Mouse (Mus musculus) limb, embryonic 10.5 days (tissue): ENCODE data around the gene Ccdc171. TPM values are rescaled to one million over a fixed set of nuclear protein-coding genes. Genes with fewer than 3 reads are reported as not detected.
A peak's percentile ranks its signal among the peaks of the same experiment; 100 is the strongest.

Source experiments
- DNase-seq: peaks from one replicate; pipeline ENCODE4 v3.0.0-alpha.2; 2017; ENCODE audit warnings: low spot score
- H3K27ac ChIP-seq: fragments of 300-500 bp; sonication (generic); 2 replicates; pipeline ENCODE4 v1.5.1; 2016; ENCODE audit warnings: mild to moderate bottlenecking
- H3K27me3 ChIP-seq: fragments of 300-500 bp; sonication (generic); 2 replicates; pipeline ENCODE4 v1.6.1; 2016; ENCODE audit warnings: low read depth, mild to moderate bottlenecking; ENCODE audit not compliant: poor library complexity, severe bottlenecking
- H3K36me3 ChIP-seq: fragments of 300-500 bp; sonication (generic); 2 replicates; pipeline ENCODE4 v1.6.1; 2016; ENCODE audit warnings: mild to moderate bottlenecking, moderate library complexity
- H3K4me1 ChIP-seq: fragments of 300-500 bp; sonication (generic); 2 replicates; pipeline ENCODE4 v1.6.1; 2016
- H3K4me3 ChIP-seq: fragments of 300-500 bp; sonication (generic); 2 replicates; pipeline ENCODE4 v1.5.1; 2016; ENCODE audit warnings: mild to moderate bottlenecking, moderate library complexity
- H3K9me3 ChIP-seq: fragments of 300-500 bp; sonication (generic); replicated peaks from 2 replicates; pipeline ENCODE4 v1.6.1; 2016; ENCODE audit warnings: mild to moderate bottlenecking
- WGBS: fragments of 180-500 bp; shearing (Covaris S2); methylation state at CpG from one replicate; pipeline ENCODE4 v1.1.7; 2016; 5-methylcytosine and 5-hydroxymethylcytosine counted together
- polyA plus RNA-seq: library from polyadenylated mRNA; unstranded; fragments of >200 nt; fragmentation: Nextera tagmentation; extraction: Ambion mirVana; gene quantifications from 2 replicates; pipeline ENCODE4 v1.2.1, GENCODE M21; 2016

Gene Ccdc171
- polyA plus RNA-seq, 1 experiment from 2014 or later = 3.8 TPM

DNA sequence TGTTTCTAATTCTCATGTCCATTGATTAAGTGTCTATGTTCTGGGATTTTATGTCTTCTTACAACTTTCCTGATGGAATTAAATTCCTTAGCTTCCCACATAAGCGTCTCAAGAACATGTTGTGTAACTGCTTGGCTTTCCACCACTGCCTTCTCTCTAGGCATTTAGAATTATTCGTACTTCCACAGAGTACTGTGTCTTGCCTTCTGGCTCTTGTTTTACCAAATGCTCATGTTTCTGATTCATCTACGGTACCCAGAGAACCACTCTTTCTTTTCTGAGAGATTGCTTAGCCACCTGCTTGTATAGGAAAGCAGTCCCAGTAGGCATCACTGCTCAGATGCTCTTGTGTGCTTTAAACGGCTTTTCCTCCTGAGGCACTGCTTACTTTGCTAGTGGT, 151.1 kb downstream of the Ccdc171 start:
- H3K36me3 ChIP-seq = no peaks in the 10 kb centered on the region
- no peaks in the 10 kb centered on the region for H3K9me3 ChIP-seq
- no peak overlapping the region for H3K27ac ChIP-seq
- H3K27me3 ChIP-seq = no peaks in the 10 kb centered on the region
- H3K4me3 ChIP-seq = no peak overlapping the region
- no peaks in the 10 kb centered on the region for H3K4me1 ChIP-seq
- no peak for DNase-seq
- 89% methylated on average over 4 of the region's 4 CpGs for WGBS

GRCm38 (mm10) chr4:83681081-83681480, 155.7 kb downstream of the Ccdc171 start:
- Histone ChIP-seq H3K4me1 (no peaks in the 10 kb centered on the region), H3K27ac (no peak overlapping the region), H3K9me3 (no peaks in the 10 kb centered on the region), H3K36me3 (no peaks in the 10 kb centered on the region), H3K4me3 (no peak overlapping the region), H3K27me3 (no peaks in the 10 kb centered on the region)
- DNase-seq = no peak
- WGBS = 96% methylated on average over 14 of the region's 14 CpGs

DNA sequence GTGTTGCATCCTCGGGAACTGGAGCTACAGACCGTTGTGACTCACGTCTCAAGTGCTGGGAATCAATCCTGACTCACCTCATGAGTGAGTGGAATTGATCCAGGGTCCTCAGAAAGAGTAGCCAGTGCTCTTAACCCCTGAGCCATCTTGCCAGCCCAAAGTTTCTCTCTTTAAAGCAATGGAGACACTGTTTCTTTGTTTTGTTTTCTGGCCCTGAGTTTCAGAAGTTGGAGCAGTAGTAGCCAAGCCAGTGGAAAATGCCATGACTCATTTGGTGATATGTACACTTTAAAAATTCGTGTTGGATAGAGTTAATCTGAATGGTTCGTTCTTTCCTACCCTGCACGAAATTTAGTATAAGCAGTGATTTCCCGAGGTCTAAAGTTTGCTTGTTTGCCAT, 157.5 kb downstream of the Ccdc171 start:
- 91% methylated on average over 7 of the region's 7 CpGs for WGBS
- no peaks in the 10 kb centered on the region for H3K27me3 ChIP-seq
- H3K4me3 ChIP-seq = no peak overlapping the region
- H3K36me3 ChIP-seq = no peaks in the 10 kb centered on the region
- no peaks in the 10 kb centered on the region for H3K9me3 ChIP-seq
- DNase-seq = no peak
- H3K4me1 ChIP-seq = no peaks in the 10 kb centered on the region
- no peak overlapping the region for H3K27ac ChIP-seq

- Histone ChIP-seq H3K4me1 (no peaks in the 10 kb centered on the region), H3K27ac (no peak overlapping the region), H3K36me3 (no peaks in the 10 kb centered on the region), H3K9me3 (0 out of 2 replicates have a peak, but pooled peaks cover 2% of the 10 kb centered on the region), H3K27me3 (no peaks in the 10 kb centered on the region), H3K4me3 (no peak overlapping the region)
- DNase-seq = no peak
- 69% methylated on average over 3 of the region's 3 CpGs for WGBS
These were observed 174.8 kb downstream of the Ccdc171 start for GRCm38 (mm10) chr4:83700190-83700589.

- no peak overlapping the region for H3K27ac ChIP-seq
- no peaks in the 10 kb centered on the region for H3K27me3 ChIP-seq
- DNase-seq = no peak
- WGBS = 89% methylated on average over 1 of the region's 1 CpGs
- H3K36me3 ChIP-seq = no peaks in the 10 kb centered on the region
- H3K4me1 ChIP-seq = peaks cover 4% of the 10 kb centered on the region
- no peaks in the 10 kb centered on the region for H3K9me3 ChIP-seq
- no peak overlapping the region for H3K4me3 ChIP-seq
These were observed 191.7 kb downstream of the Ccdc171 start for GRCm38 (mm10) chr4:83716996-83717395.

DNA sequence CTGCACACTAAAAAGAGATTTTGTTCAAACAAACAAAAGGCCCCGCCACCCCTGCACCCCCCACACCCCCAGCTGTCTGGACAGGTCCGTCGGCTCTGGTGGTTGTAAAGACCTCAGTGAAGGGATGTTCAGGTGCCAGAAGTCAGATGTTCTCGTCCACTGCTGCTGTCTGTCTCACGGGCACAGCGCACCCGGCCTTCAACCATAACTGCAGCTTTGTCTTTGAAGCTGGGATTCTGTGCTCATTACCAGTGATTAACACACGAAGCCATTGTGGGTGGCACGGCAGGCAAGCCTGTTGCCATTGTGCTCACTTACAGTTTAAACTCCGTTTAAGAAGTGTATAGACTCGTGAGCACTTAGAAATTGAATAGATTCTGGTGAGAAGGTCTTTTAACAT, 194.5 kb downstream of the Ccdc171 start:
- Histone ChIP-seq H3K4me1 (peaks cover 4% of the 10 kb centered on the region), H3K36me3 (no peaks in the 10 kb centered on the region), H3K27ac (no peak overlapping the region), H3K9me3 (no peaks in the 10 kb centered on the region), H3K27me3 (no peaks in the 10 kb centered on the region), H3K4me3 (no peak overlapping the region)
- no peak for DNase-seq
- 62% methylated on average over 11 of the region's 11 CpGs for WGBS

GRCm38 (mm10) chr4:83725136-83725535, 199.8 kb downstream of the Ccdc171 start:
- no peak for DNase-seq
- H3K27ac ChIP-seq = no peak overlapping the region
- H3K27me3 ChIP-seq = no peaks in the 10 kb centered on the region
- H3K9me3 ChIP-seq = no peaks in the 10 kb centered on the region
- no peak overlapping the region for H3K4me3 ChIP-seq
- 11% methylated on average over 2 of the region's 2 CpGs for WGBS
- no peaks in the 10 kb centered on the region for H3K4me1 ChIP-seq
- H3K36me3 ChIP-seq = no peaks in the 10 kb centered on the region

GRCm38 (mm10) chr4:83739137-83739890, 214.0 kb downstream of the Ccdc171 start:
- no peaks in the 10 kb centered on the region for H3K27me3 ChIP-seq
- no peak overlapping the region for H3K4me3 ChIP-seq
- WGBS = 53% methylated on average over 9 of the region's 9 CpGs

DNA sequence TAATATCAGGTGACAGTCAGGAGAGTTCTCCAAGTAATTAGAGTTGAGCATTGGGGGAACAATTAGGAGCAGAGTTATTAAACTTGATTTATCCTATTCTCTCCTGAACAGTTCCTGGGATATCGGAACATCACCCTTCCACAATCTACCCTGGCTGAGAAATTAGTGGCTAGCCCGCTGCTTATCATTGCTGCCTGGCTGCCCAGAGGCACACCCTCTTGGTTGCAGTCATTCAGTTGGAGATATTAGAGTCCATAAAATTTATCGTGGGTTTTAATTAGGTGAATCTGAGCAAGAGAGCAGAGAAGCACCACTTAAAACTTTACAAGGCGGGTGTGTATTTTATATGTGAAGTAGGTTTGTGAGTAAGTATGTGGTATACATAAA, 214.5 kb downstream of the Ccdc171 start:
- Histone ChIP-seq H3K4me3 (no peak overlapping the region), H3K27me3 (no peaks in the 10 kb centered on the region), H3K36me3 (no peaks in the 10 kb centered on the region), H3K27ac (no peak overlapping the region), H3K9me3 (no peaks in the 10 kb centered on the region), H3K4me1 (peaks cover 28% of the 10 kb centered on the region)
- no peak for DNase-seq
- WGBS = 55% methylated on average over 4 of the region's 4 CpGs

More at GRCm38 (mm10) chr4:83739137-83739890, 214.0 kb downstream of the Ccdc171 start:
- H3K4me1 ChIP-seq = peaks cover 28% of the 10 kb centered on the region
- no peaks in the 10 kb centered on the region for H3K9me3 ChIP-seq
- no peak for DNase-seq
- H3K36me3 ChIP-seq = no peaks in the 10 kb centered on the region
- H3K27ac ChIP-seq = no peak overlapping the region

- Histone ChIP-seq H3K4me3 (0 out of 2 replicates have a peak overlapping the region, but pooled peaks have one; percentile 13), H3K4me1 (peaks cover 28% of the 10 kb centered on the region), H3K27me3 (no peaks in the 10 kb centered on the region), H3K36me3 (no peaks in the 10 kb centered on the region), H3K27ac (no peak overlapping the region), H3K9me3 (no peaks in the 10 kb centered on the region)
- 32% methylated on average over 12 of the region's 12 CpGs for WGBS
- no peak for DNase-seq
These were observed 217.6 kb downstream of the Ccdc171 start for GRCm38 (mm10) chr4:83742806-83743460.

DNA sequence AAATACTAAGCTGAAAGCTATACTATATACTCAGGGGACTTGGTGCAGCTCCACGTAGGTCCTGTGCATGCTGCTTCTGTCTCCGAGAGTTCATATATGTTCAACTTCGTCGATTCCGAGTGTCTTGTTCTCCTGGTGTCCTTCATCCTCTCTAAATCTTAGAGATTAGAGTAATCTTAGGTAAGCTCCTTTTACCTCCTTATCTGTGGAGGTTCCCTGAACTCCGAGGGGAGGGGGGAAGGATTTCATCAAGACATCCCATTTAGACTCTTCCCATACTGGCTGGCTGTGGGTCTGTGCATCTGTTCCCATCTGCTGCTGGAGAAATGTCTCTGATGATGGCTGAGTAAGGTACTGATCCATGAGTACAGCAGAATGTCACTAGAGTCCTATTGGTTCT, 249.8 kb downstream of the Ccdc171 start:
- Histone ChIP-seq H3K27ac (no peak overlapping the region), H3K27me3 (no peaks in the 10 kb centered on the region), H3K4me3 (no peak overlapping the region), H3K9me3 (no peaks in the 10 kb centered on the region), H3K4me1 (no peaks in the 10 kb centered on the region), H3K36me3 (no peaks in the 10 kb centered on the region)
- 98% methylated on average over 6 of the region's 6 CpGs for WGBS
- DNase-seq = no peak

DNA sequence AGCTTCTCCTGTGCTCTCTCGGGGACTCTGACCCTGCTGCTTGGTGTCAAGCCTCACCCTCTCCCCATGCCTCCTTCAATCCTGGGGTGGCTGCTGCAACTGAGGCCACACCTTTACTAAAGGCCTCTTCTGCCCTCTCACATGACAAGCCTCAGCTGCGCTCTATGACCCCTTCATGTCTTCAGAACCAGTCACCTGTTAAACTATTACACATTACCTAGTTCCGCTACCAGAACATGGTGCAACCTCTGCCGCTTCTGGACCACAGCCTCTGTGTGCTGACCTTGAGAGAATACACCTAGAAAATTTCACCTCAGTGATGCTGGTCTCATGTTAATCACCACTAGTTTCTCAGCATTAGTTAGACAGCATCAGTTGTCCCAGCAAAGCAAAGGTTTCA, 254.7 kb downstream of the Ccdc171 start:
- no peak for DNase-seq
- H3K4me3 ChIP-seq = no peak overlapping the region
- no peak overlapping the region for H3K27ac ChIP-seq
- no peaks in the 10 kb centered on the region for H3K4me1 ChIP-seq
- 92% methylated on average over 4 of the region's 4 CpGs for WGBS
- no peaks in the 10 kb centered on the region for H3K9me3 ChIP-seq
- H3K27me3 ChIP-seq = no peaks in the 10 kb centered on the region
- no peaks in the 10 kb centered on the region for H3K36me3 ChIP-seq

GRCm38 (mm10) chr4:83785115-83785514, 259.8 kb downstream of the Ccdc171 start:
- Histone ChIP-seq H3K4me1 (no peaks in the 10 kb centered on the region), H3K27ac (no peak overlapping the region), H3K36me3 (no peaks in the 10 kb centered on the region), H3K4me3 (no peak overlapping the region), H3K27me3 (no peaks in the 10 kb centered on the region), H3K9me3 (no peaks in the 10 kb centered on the region)
- DNase-seq = peak; percentile 4
- WGBS = 90% methylated on average over 2 of the region's 2 CpGs
